Mouse (Mus musculus) pancreas, adult 10 weeks (tissue): ENCODE results near the gene Lrrn4. TPM values are rescaled to one million over a fixed set of nuclear protein-coding genes. Genes with fewer than 3 reads are reported as not detected.

ENCODE experiments used
- polyA plus RNA-seq: library from polyadenylated mRNA; stranded (reverse); fragments of 350-450 nt; fragmentation: Illumina TruSeq; extraction: RNeasy Lipid Tissue Mini Kit (QIAGEN cat#74804); gene quantifications from one replicate; pipeline ENCODE4 v1.2.3, GENCODE M21; 2015; ENCODE audit warnings: low read depth, low replicate concordance; ENCODE audit not compliant: insufficient read depth

The Lrrn4 gene
- 16.3 TPM for polyA plus RNA-seq

GRCm38 (mm10) chr2:132880844-132881645, at the start of gene Lrrn4:
Gene Lrrn4 (minus strand): TSS chr2:132880891.

GRCm38 (mm10) chr2:132846407-132847358, 34.0 kb downstream of the Lrrn4 start, which contains the start of gene Crls1:
Gene Crls1 (plus strand): TSS chr2:132846666.

Other genes starting within 250 kb of the Lrrn4 start
- gene Shld1, start 194.0 kb downstream of the Lrrn4 start, polyA plus RNA-seq = 4.4 TPM
- 25.3 TPM for gene Chgb, start 99.6 kb downstream of the Lrrn4 start, polyA plus RNA-seq
- gene Trmt6, start 64.8 kb downstream of the Lrrn4 start, polyA plus RNA-seq = 3.7 TPM
- gene Mcm8, start 64.8 kb downstream of the Lrrn4 start, polyA plus RNA-seq = not detected
- gene Crls1, start 34.2 kb downstream of the Lrrn4 start, polyA plus RNA-seq = 9.2 TPM
- gene Fermt1, start 65.0 kb upstream of the Lrrn4 start, polyA plus RNA-seq = 1.5 TPM